Comparison of ENCODE assay signal across 18 mouse cellular contexts in genomic region chr5:36779512-36779911, GRCm38 (mm10).
"Had no signal": no experiment of that assay in that cellular context is flagged by ENCODE, and none has a peak within 500 bp of the region (broad histone marks: within the 10 kb centered on the region; RNA-seq: fewer than 3 reads in every experiment).

No protein-coding gene starts in this region.

- H3K27me3 ChIP-seq: liver, embryonic 15.5 days; lung, embryonic 15.5 days; midbrain, embryonic 13.5 days; midbrain, embryonic 15.5 days; neural tube, embryonic 12.5 days; stomach, embryonic 15.5 days had no signal

- H3K4me1 ChIP-seq: liver, embryonic 15.5 days; lung, embryonic 15.5 days; midbrain, embryonic 13.5 days; midbrain, embryonic 15.5 days; neural tube, embryonic 12.5 days; stomach, embryonic 15.5 days had no signal

- H3K4me2 ChIP-seq: liver, embryonic 15.5 days; lung, embryonic 15.5 days; midbrain, embryonic 11.5 days; midbrain, embryonic 13.5 days; midbrain, embryonic 15.5 days; neural tube, embryonic 12.5 days; stomach, embryonic 15.5 days had no signal

- H3K4me3 ChIP-seq: liver, embryonic 15.5 days; lung, embryonic 15.5 days; midbrain, embryonic 13.5 days; midbrain, embryonic 15.5 days; neural tube, embryonic 12.5 days; stomach, embryonic 15.5 days had no signal

- ATAC-seq: liver, postnatal 0 days; lung, postnatal 0 days; midbrain, embryonic 13.5 days; midbrain, embryonic 15.5 days had no signal

- H3K36me3 ChIP-seq: liver, embryonic 15.5 days; lung, embryonic 15.5 days; midbrain, embryonic 13.5 days; midbrain, embryonic 15.5 days; neural tube, embryonic 12.5 days; stomach, embryonic 15.5 days had no signal

- H3K9me3 ChIP-seq: lung, embryonic 15.5 days; midbrain, embryonic 15.5 days; stomach, embryonic 15.5 days had no signal

- H3K27ac ChIP-seq: liver, embryonic 15.5 days; lung, embryonic 15.5 days; macrophage; midbrain, embryonic 13.5 days; midbrain, embryonic 15.5 days; neural tube, embryonic 12.5 days; stomach, embryonic 15.5 days; stomach, postnatal 0 days had no signal

- DNase-seq: liver, postnatal 0 days; lung, adult 2 months; lung, postnatal 14 days; lung, postnatal 36 days; right cerebral cortex, postnatal 14 days; thymus, adult 2 months; thymus, postnatal 25 days; thymus, postnatal 4 days had no signal
